Mouse (Mus musculus): ENCODE measurements at regions not wholly inside any gene's neighbourhood (a gene's known extent, or its start where the extent isn't known, plus 50 kb on each side); places are given as distances from the start of the nearest gene placed in this dataset.

- no peak overlapping the region for H3K27ac ChIP-seq (ENCODE audit: low read length)
- no peaks in the 10 kb centered on the region for H3K9me3 ChIP-seq (ENCODE audit: control insufficient read depth, low read length)
- H3K36me3 ChIP-seq (ENCODE audit: control insufficient read depth, insufficient read depth), result no peaks in the 10 kb centered on the region
- H3K4me1 ChIP-seq (replicated peaks; ENCODE audit: control insufficient read depth, insufficient read depth, low read length), result no peaks in the 10 kb centered on the region
- no peak overlapping the region for H3K9ac ChIP-seq (replicated peaks; ENCODE audit: low read depth, low read length)
- no peak overlapping the region for H3K4me2 ChIP-seq (ENCODE audit: low read length)
- no peaks in the 10 kb centered on the region for H3K27me3 ChIP-seq (replicated peaks; ENCODE audit: control insufficient read depth, insufficient read depth, low read length)
- H3K4me3 ChIP-seq (replicated peaks; ENCODE audit: low read length), result no peak overlapping the region
- ATAC-seq, result no peak
- 48% methylated on average over 1 of the region's 1 CpGs for WGBS
These were observed 846.1 kb downstream of the Car8 start for GRCm38 (mm10) chr4:7392696-7393095.

- Histone ChIP-seq H3K27ac (ENCODE audit: low read length) (no peak overlapping the region), H3K9ac (replicated peaks; ENCODE audit: low read depth, low read length) (no peak overlapping the region), H3K4me3 (replicated peaks; ENCODE audit: low read length) (no peak overlapping the region), H3K9me3 (ENCODE audit: control insufficient read depth, low read length) (no peaks in the 10 kb centered on the region), H3K27me3 (replicated peaks; ENCODE audit: control insufficient read depth, insufficient read depth, low read length) (no peaks in the 10 kb centered on the region), H3K36me3 (ENCODE audit: control insufficient read depth, insufficient read depth) (no peaks in the 10 kb centered on the region), H3K4me1 (replicated peaks; ENCODE audit: control insufficient read depth, insufficient read depth, low read length) (no peaks in the 10 kb centered on the region), H3K4me2 (ENCODE audit: low read length) (no peak overlapping the region)
- ATAC-seq, result no peak
- 80% methylated on average over 7 of the region's 7 CpGs for WGBS
These were observed 847.2 kb downstream of the Car8 start for GRCm38 (mm10) chr4:7391596-7391995.

GRCm38 (mm10) chr4:7385069-7385468 is 853.8 kb downstream of the Car8 start:
- no peak overlapping the region for H3K27ac ChIP-seq (ENCODE audit: low read length)
- H3K27me3 ChIP-seq (replicated peaks; ENCODE audit: control insufficient read depth, insufficient read depth, low read length), result no peaks in the 10 kb centered on the region
- no peaks in the 10 kb centered on the region for H3K36me3 ChIP-seq (ENCODE audit: control insufficient read depth, insufficient read depth)
- no peak overlapping the region for H3K4me2 ChIP-seq (ENCODE audit: low read length)
- H3K4me1 ChIP-seq (replicated peaks; ENCODE audit: control insufficient read depth, insufficient read depth, low read length), result no peaks in the 10 kb centered on the region
- no peak overlapping the region for H3K4me3 ChIP-seq (replicated peaks; ENCODE audit: low read length)
- no peak for ATAC-seq
- no peak overlapping the region for H3K9ac ChIP-seq (replicated peaks; ENCODE audit: low read depth, low read length)
- no peaks in the 10 kb centered on the region for H3K9me3 ChIP-seq (ENCODE audit: control insufficient read depth, low read length)

GRCm38 (mm10) chr4:7379996-7380395 is 858.8 kb downstream of the Car8 start:
- Histone ChIP-seq H3K4me2 (ENCODE audit: low read length) (no peak overlapping the region), H3K4me3 (replicated peaks; ENCODE audit: low read length) (no peak overlapping the region), H3K9me3 (ENCODE audit: control insufficient read depth, low read length) (no peaks in the 10 kb centered on the region), H3K27me3 (replicated peaks; ENCODE audit: control insufficient read depth, insufficient read depth, low read length) (no peaks in the 10 kb centered on the region), H3K4me1 (replicated peaks; ENCODE audit: control insufficient read depth, insufficient read depth, low read length) (no peaks in the 10 kb centered on the region), H3K9ac (replicated peaks; ENCODE audit: low read depth, low read length) (no peak overlapping the region), H3K27ac (ENCODE audit: low read length) (no peak overlapping the region), H3K36me3 (ENCODE audit: control insufficient read depth, insufficient read depth) (no peaks in the 10 kb centered on the region)
- WGBS, result 65% methylated on average over 2 of the region's 2 CpGs
- ATAC-seq, result no peak

- 58% methylated on average over 3 of the region's 3 CpGs for WGBS
- Histone ChIP-seq H3K4me1 (replicated peaks; ENCODE audit: control insufficient read depth, insufficient read depth, low read length) (no peaks in the 10 kb centered on the region), H3K9ac (replicated peaks; ENCODE audit: low read depth, low read length) (no peak overlapping the region), H3K36me3 (ENCODE audit: control insufficient read depth, insufficient read depth) (no peaks in the 10 kb centered on the region), H3K27me3 (replicated peaks; ENCODE audit: control insufficient read depth, insufficient read depth, low read length) (no peaks in the 10 kb centered on the region), H3K9me3 (ENCODE audit: control insufficient read depth, low read length) (no peaks in the 10 kb centered on the region), H3K4me3 (replicated peaks; ENCODE audit: low read length) (no peak overlapping the region), H3K27ac (ENCODE audit: low read length) (no peak overlapping the region), H3K4me2 (ENCODE audit: low read length) (no peak overlapping the region)
- ATAC-seq, result peak; percentile 93
These were observed 874.4 kb downstream of the Car8 start for GRCm38 (mm10) chr4:7364238-7365040.

- Histone ChIP-seq H3K27ac (ENCODE audit: low read length) (no peak overlapping the region), H3K36me3 (ENCODE audit: control insufficient read depth, insufficient read depth) (no peaks in the 10 kb centered on the region), H3K4me3 (replicated peaks; ENCODE audit: low read length) (no peak overlapping the region), H3K9me3 (ENCODE audit: control insufficient read depth, low read length) (no peaks in the 10 kb centered on the region), H3K9ac (replicated peaks; ENCODE audit: low read depth, low read length) (no peak overlapping the region), H3K27me3 (replicated peaks; ENCODE audit: control insufficient read depth, insufficient read depth, low read length) (no peaks in the 10 kb centered on the region), H3K4me2 (ENCODE audit: low read length) (no peak overlapping the region), H3K4me1 (replicated peaks; ENCODE audit: control insufficient read depth, insufficient read depth, low read length) (no peaks in the 10 kb centered on the region)
- ATAC-seq, result no peak
- WGBS, result 63% methylated on average over 2 of the region's 2 CpGs
These were observed 875.3 kb downstream of the Car8 start for GRCm38 (mm10) chr4:7363508-7363907.

GRCm38 (mm10) chr4:7356202-7356601 is 882.6 kb downstream of the Car8 start:
- H3K4me2 ChIP-seq (ENCODE audit: low read length), result no peak overlapping the region
- no peaks in the 10 kb centered on the region for H3K36me3 ChIP-seq (ENCODE audit: control insufficient read depth, insufficient read depth)
- no peaks in the 10 kb centered on the region for H3K4me1 ChIP-seq (replicated peaks; ENCODE audit: control insufficient read depth, insufficient read depth, low read length)
- H3K4me3 ChIP-seq (replicated peaks; ENCODE audit: low read length), result no peak overlapping the region
- no peak for ATAC-seq
- H3K9me3 ChIP-seq (ENCODE audit: control insufficient read depth, low read length), result no peaks in the 10 kb centered on the region
- 88% methylated on average over 3 of the region's 3 CpGs for WGBS
- no peaks in the 10 kb centered on the region for H3K27me3 ChIP-seq (replicated peaks; ENCODE audit: control insufficient read depth, insufficient read depth, low read length)
- no peak overlapping the region for H3K9ac ChIP-seq (replicated peaks; ENCODE audit: low read depth, low read length)
- no peak overlapping the region for H3K27ac ChIP-seq (ENCODE audit: low read length)

- Histone ChIP-seq H3K9ac (replicated peaks; ENCODE audit: low read depth, low read length) (no peak overlapping the region), H3K27me3 (replicated peaks; ENCODE audit: control insufficient read depth, insufficient read depth, low read length) (no peaks in the 10 kb centered on the region), H3K4me2 (ENCODE audit: low read length) (no peak overlapping the region), H3K36me3 (ENCODE audit: control insufficient read depth, insufficient read depth) (no peaks in the 10 kb centered on the region), H3K4me1 (replicated peaks; ENCODE audit: control insufficient read depth, insufficient read depth, low read length) (no peaks in the 10 kb centered on the region), H3K4me3 (replicated peaks; ENCODE audit: low read length) (no peak overlapping the region), H3K9me3 (ENCODE audit: control insufficient read depth, low read length) (no peaks in the 10 kb centered on the region), H3K27ac (ENCODE audit: low read length) (no peak overlapping the region)
- 86% methylated on average over 1 of the region's 1 CpGs for WGBS
- ATAC-seq, result no peak
These were observed 891.5 kb downstream of the Car8 start for GRCm38 (mm10) chr4:7347317-7347716.

- Histone ChIP-seq H3K9me3 (ENCODE audit: control insufficient read depth, low read length) (no peaks in the 10 kb centered on the region), H3K4me1 (replicated peaks; ENCODE audit: control insufficient read depth, insufficient read depth, low read length) (no peaks in the 10 kb centered on the region), H3K4me3 (replicated peaks; ENCODE audit: low read length) (no peak overlapping the region), H3K4me2 (ENCODE audit: low read length) (no peak overlapping the region), H3K9ac (replicated peaks; ENCODE audit: low read depth, low read length) (no peak overlapping the region), H3K27ac (ENCODE audit: low read length) (no peak overlapping the region), H3K27me3 (replicated peaks; ENCODE audit: control insufficient read depth, insufficient read depth, low read length) (no peaks in the 10 kb centered on the region), H3K36me3 (ENCODE audit: control insufficient read depth, insufficient read depth) (no peaks in the 10 kb centered on the region)
- no peak for ATAC-seq
- 89% methylated on average over 1 of the region's 1 CpGs for WGBS
These were observed 897.7 kb downstream of the Car8 start for GRCm38 (mm10) chr4:7341159-7341558.

GRCm38 (mm10) chr4:7314261-7314660 is 924.6 kb downstream of the Car8 start:
- H3K4me2 ChIP-seq (ENCODE audit: low read length), result no peak overlapping the region
- no peaks in the 10 kb centered on the region for H3K4me1 ChIP-seq (replicated peaks; ENCODE audit: control insufficient read depth, insufficient read depth, low read length)
- H3K27me3 ChIP-seq (replicated peaks; ENCODE audit: control insufficient read depth, insufficient read depth, low read length), result no peaks in the 10 kb centered on the region
- WGBS, result 82% methylated on average over 4 of the region's 4 CpGs
- no peak overlapping the region for H3K4me3 ChIP-seq (replicated peaks; ENCODE audit: low read length)
- H3K36me3 ChIP-seq (ENCODE audit: control insufficient read depth, insufficient read depth), result no peaks in the 10 kb centered on the region
- H3K9me3 ChIP-seq (ENCODE audit: control insufficient read depth, low read length), result no peaks in the 10 kb centered on the region
- H3K9ac ChIP-seq (replicated peaks; ENCODE audit: low read depth, low read length), result no peak overlapping the region
- no peak for ATAC-seq
- H3K27ac ChIP-seq (ENCODE audit: low read length), result no peak overlapping the region
